Mouse (Mus musculus) liver, postnatal 0 days (tissue): ENCODE measurements at regions not wholly inside any gene's neighbourhood (a gene's known extent, or its start where the extent isn't known, plus 50 kb on each side); places are given as distances from the start of the nearest gene placed in this dataset.

ENCODE experiments used
- ATAC-seq: fragments of 200-750 bp; cut with Nextera tagmentation; 2 replicates; pipeline ENCODE4 v1.8.0; 2017; ENCODE audit warnings: mild to moderate bottlenecking, moderate library complexity
- DNase-seq: peaks from one replicate; pipeline ENCODE4 v3.0.0-alpha.2; 2016
- H3K27ac ChIP-seq: fragments of 300-500 bp; sonication (generic); 2 replicates; pipeline ENCODE4 v1.5.1; 2014; ENCODE audit warnings: antibody characterized with exemption, moderate library complexity, mild to moderate bottlenecking, low read depth
- H3K27me3 ChIP-seq: fragments of 300-500 bp; sonication (generic); 2 replicates; pipeline ENCODE4 v1.6.1; 2014; ENCODE audit warnings: low read length, control low read depth, mixed read lengths; ENCODE audit not compliant: insufficient read depth
- H3K36me3 ChIP-seq: fragments of 300-500 bp; sonication (generic); replicated peaks from 2 replicates; pipeline ENCODE4 v1.6.1; 2014; ENCODE audit warnings: mild to moderate bottlenecking, control low read depth, low read length, moderate library complexity, mixed read lengths; ENCODE audit not compliant: insufficient read depth
- H3K4me1 ChIP-seq: fragments of 300-500 bp; sonication (generic); 2 replicates; pipeline ENCODE4 v1.6.1; 2014; ENCODE audit warnings: antibody characterized with exemption, mild to moderate bottlenecking, control low read depth; ENCODE audit not compliant: insufficient read depth
- H3K4me2 ChIP-seq: fragments of 300-500 bp; sonication (generic); 2 replicates; pipeline ENCODE4 v1.6.1; 2014; ENCODE audit warnings: low read depth, mild to moderate bottlenecking, low read length, moderate library complexity, mixed read lengths
- H3K4me3 ChIP-seq: fragments of 300-500 bp; sonication (generic); 2 replicates; pipeline ENCODE4 v1.5.1; 2014; ENCODE audit warnings: low read depth, low read length
- H3K9ac ChIP-seq: fragments of 300-500 bp; sonication (generic); replicated peaks from 2 replicates; pipeline ENCODE4 v1.6.1; 2014; ENCODE audit warnings: mild to moderate bottlenecking, moderate library complexity
- H3K9me3 ChIP-seq: fragments of 300-500 bp; sonication (generic); 2 replicates; pipeline ENCODE4 v1.6.1; 2016; ENCODE audit warnings: mild to moderate bottlenecking, control low read depth, low read length, mixed read lengths
- CTCF ChIP-seq: sonication (generic); IDR thresholded peaks from 2 replicates; pipeline ENCODE4 v1.5.1; 2016; ENCODE audit warnings: antibody characterized with exemption, low read depth
- EP300 ChIP-seq: IDR thresholded peaks from 2 replicates; pipeline ENCODE4 v1.6.1; 2016; ENCODE audit warnings: antibody characterized with exemption, low read depth, mild to moderate bottlenecking
- WGBS: fragments of 180-500 bp; shearing (Covaris S2); extraction: QIAGEN DNeasy Blood & Tissue Kit; methylation state at CpG from one replicate; pipeline ENCODE4 v1.1.7; 2014; ENCODE audit not compliant: insufficient replicate concordance; 5-methylcytosine and 5-hydroxymethylcytosine counted together

DNA sequence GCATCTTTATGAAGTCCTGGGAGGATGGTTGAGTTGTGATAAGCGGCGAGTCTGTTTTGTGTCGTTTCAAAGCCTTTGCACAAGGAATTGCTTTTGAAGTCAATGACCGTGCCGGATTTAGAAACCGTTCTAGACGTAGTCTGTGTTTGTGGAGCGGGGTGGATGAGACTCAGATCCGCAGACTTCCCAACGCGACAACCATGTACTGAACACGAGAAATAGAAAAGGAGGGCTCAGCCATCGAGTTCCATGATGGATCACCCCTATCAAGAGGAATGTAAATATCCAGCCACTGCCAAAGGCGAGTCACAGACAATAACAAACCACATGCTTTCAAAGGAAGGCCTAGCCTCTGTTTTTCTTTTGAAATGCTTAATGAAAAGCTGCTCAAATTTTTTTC, 120.5 kb downstream of the Mterf1b start:
- H3K9ac ChIP-seq: no peak overlapping the region
- no peaks in the 10 kb centered on the region for H3K9me3 ChIP-seq
- no peak for ATAC-seq
- no peak overlapping the region for H3K4me2 ChIP-seq
- no peaks in the 10 kb centered on the region for H3K36me3 ChIP-seq
- 70% methylated on average over 14 of the region's 14 CpGs for WGBS
- DNase-seq: no peak
- H3K4me1 ChIP-seq: no peaks in the 10 kb centered on the region
- H3K27ac ChIP-seq: no peak overlapping the region
- TF ChIP-seq CTCF: no peak
- no peak for TF ChIP-seq EP300
- no peak overlapping the region for H3K4me3 ChIP-seq
- no peaks in the 10 kb centered on the region for H3K27me3 ChIP-seq

DNA sequence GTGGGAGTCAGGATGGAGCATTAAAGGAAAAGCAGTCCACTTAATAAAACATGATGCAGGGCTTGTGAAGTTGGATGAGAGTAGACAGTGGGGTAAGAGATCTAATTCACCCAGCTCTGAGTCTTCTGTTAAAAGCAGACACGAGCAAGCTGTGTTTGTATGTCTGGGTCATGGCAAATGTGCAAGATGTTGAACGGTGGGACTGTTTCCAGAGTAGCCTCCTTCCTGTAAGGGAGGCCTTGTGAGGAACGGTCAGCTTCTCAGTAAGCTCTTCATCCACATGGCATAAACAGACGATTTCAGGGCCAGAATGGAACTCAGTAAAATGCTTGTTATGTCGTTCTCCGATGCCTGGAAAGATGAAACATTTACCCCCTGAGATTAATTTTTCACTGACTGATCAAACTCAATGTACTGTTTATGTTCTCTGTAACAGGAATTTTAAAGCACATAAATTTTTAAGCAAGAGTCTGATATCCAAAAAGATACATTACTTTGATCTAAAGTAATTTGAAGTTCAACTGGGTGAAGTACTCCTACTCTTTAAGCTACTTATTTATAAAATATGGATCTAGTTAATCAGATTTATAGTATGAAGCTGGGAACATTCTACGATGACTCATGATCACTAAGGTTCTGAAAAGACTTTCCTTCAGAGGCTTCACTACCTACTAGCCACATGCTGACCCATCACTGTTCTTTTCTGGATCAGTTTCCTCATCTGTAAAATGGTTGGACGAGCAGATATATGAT, 130.6 kb downstream of the Mterf1b start:
- TF ChIP-seq EP300 (no peak), CTCF (no peak)
- H3K27me3 ChIP-seq: no peaks in the 10 kb centered on the region
- 0 out of 2 replicates have a peak, but pooled peaks cover 3% of the 10 kb centered on the region for H3K9me3 ChIP-seq
- H3K4me1 ChIP-seq: no peaks in the 10 kb centered on the region
- DNase-seq: no peak
- H3K4me2 ChIP-seq: no peak overlapping the region
- no peak for ATAC-seq
- H3K27ac ChIP-seq: no peak overlapping the region
- no peak overlapping the region for H3K9ac ChIP-seq
- no peak overlapping the region for H3K4me3 ChIP-seq
- WGBS: 74% methylated on average over 8 of the region's 8 CpGs
- no peaks in the 10 kb centered on the region for H3K36me3 ChIP-seq

DNA sequence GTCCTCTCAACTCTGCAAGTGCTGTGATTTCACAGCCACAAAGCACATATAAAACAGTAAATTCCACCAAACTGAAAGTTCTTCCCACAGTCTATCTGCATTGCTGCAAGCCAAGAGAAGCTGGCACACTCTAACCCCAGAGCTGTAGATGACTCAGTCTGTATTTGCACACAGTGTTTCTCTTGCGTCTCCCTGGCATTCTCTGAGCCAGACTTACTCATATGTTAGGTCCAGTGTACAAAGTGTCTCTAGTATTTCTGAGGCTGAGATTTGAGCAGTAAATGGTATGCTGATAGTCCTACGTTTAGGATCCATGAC, 131.2 kb downstream of the Mterf1b start:
- Histone ChIP-seq H3K27me3 (no peaks in the 10 kb centered on the region), H3K9me3 (0 out of 2 replicates have a peak, but pooled peaks cover 3% of the 10 kb centered on the region), H3K36me3 (no peaks in the 10 kb centered on the region), H3K9ac (no peak overlapping the region), H3K27ac (no peak overlapping the region), H3K4me1 (no peaks in the 10 kb centered on the region), H3K4me3 (no peak overlapping the region), H3K4me2 (no peak overlapping the region)
- DNase-seq: no peak
- TF ChIP-seq EP300 (no peak), CTCF (no peak)
- ATAC-seq: no peak
- 70% methylated on average over 2 of the region's 2 CpGs for WGBS

DNA sequence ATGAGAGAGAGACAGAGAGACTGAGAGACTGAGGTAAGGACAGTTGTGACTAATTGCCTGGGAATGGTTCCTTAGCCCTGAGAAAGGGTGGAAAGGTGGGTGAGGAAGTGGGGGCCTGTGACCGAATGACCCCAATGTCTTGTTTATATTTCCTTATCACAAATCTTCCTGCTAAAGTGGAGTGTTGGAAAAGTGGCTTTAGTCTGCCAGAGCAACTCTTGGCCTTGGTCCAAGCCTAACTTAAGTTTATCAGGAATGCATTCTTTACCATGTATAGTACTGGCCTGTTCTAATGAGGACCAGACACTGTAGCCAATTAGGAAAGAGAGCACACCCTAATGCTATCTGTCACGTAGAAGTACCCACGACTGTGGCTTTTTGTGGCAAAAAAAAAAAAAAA, 133.6 kb downstream of the Mterf1b start:
- H3K27ac ChIP-seq: no peak overlapping the region

DNA sequence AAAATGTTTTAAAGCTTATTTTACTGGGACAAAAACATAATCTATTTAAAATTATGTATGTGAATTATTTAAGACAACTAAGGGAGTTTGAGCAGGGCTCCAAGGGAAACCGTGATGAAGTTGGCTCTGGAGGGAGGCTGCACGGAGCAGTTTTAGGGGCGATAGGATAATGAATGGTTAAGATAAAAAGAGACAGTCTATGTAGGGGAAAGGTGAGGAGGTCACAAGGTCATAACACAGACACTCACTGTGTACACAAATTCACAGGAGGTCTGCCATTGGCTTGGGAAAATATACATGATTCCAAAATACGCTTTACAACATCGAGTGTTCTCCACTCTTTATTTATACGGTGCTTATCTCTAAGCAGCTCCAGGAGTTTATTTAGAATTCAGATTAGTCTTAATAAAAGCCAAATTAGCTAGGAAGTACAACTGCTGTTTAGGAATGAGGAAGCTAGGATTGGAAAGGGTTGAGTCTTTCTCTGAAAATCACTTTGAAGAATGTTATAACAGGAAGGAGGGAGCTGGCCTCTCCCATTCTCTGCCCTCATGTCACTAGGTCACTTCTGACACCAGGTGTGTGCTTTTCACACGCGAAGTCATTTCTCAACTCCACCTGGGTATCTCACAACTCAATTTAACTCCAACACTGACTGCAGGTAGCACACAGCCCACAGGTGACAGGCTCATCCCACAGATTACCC, 134.3 kb downstream of the Mterf1b start:
- no peak for TF ChIP-seq CTCF
- TF ChIP-seq EP300: no peak; the same call in 1 of the 2 replicates
- ATAC-seq (peak; percentile 88), DNase-seq (no peak)
- Histone ChIP-seq H3K4me2 (no peak overlapping the region), H3K9ac (no peak overlapping the region), H3K27me3 (no peaks in the 10 kb centered on the region), H3K9me3 (no peaks in the 10 kb centered on the region), H3K4me3 (no peak overlapping the region), H3K27ac (no peak overlapping the region; the same call in 1 of the 2 replicates), H3K4me1 (no peaks in the 10 kb centered on the region), H3K36me3 (no peaks in the 10 kb centered on the region)
- WGBS: 25% methylated on average over 8 of the region's 8 CpGs

More for the DNA sequence above, 133.6 kb downstream of the Mterf1b start:
- no peak for TF ChIP-seq CTCF
- TF ChIP-seq EP300: no peak
- Histone ChIP-seq H3K36me3 (no peaks in the 10 kb centered on the region), H3K9ac (no peak overlapping the region), H3K4me2 (no peak overlapping the region), H3K27me3 (no peaks in the 10 kb centered on the region), H3K4me3 (no peak overlapping the region), H3K9me3 (no peaks in the 10 kb centered on the region), H3K4me1 (no peaks in the 10 kb centered on the region)
- ATAC-seq: no peak
- 4% methylated on average over 3 of the region's 3 CpGs for WGBS
- DNase-seq: no peak

DNA sequence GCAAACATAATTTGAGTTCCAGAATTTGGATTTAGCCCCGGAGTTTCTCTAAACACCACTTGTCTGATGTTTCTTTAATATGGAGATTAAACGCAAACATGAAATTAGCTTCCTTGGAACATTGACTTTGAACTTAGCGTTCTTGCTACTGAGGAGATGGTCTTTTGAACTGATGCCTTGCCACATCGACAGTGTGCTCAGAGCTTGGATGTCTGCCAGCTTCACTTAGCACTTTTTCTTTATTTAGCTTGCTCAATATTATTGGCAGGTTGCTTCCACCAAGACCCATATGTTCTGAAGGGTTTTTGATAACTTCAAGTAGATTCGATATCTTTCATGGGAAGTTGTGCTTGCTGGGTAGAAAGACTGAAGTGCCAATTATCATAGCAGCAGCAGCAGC, 143.5 kb downstream of the Mterf1b start:
- TF ChIP-seq CTCF (no peak), EP300 (0 out of 2 replicates have a peak, but pooled peaks have one; percentile 22)
- Histone ChIP-seq H3K9me3 (no peaks in the 10 kb centered on the region), H3K4me2 (no peak overlapping the region), H3K27ac (no peak overlapping the region), H3K4me1 (no peaks in the 10 kb centered on the region; the same call in 1 of the 2 replicates), H3K27me3 (no peaks in the 10 kb centered on the region), H3K9ac (no peak overlapping the region), H3K36me3 (no peaks in the 10 kb centered on the region), H3K4me3 (no peak overlapping the region)
- DNase-seq (peak; percentile 46), ATAC-seq (peak; percentile 67)
- 60% methylated on average over 5 of the region's 5 CpGs for WGBS
